Mouse (Mus musculus) ES-Bruce4 (cell line): ENCODE data around the gene Ppp2r5c.

Experiments used
- CTCF ChIP-seq: IDR thresholded peaks from one replicate; pipeline ENCODE4 v1.8.1; 2011; ENCODE audit warnings: low read depth, low read length
- EP300 ChIP-seq: IDR thresholded peaks from 2 replicates; pipeline ENCODE4 v1.6.1; 2011; ENCODE audit warnings: low read depth, low read length; ENCODE audit not compliant: insufficient read depth
- POLR2A ChIP-seq: IDR thresholded peaks from one replicate; pipeline ENCODE4 v1.8.1; 2011; ENCODE audit warnings: low read length; ENCODE audit not compliant: insufficient read depth

- TF ChIP-seq CTCF (no peak), POLR2A (no peak), EP300 (no peak)
These were observed 56.7 kb downstream of the Ppp2r5c start for GRCm38 (mm10) chr12:110503406-110504144.
